Mouse (Mus musculus) lung, postnatal 0 days (tissue): ENCODE data around the gene Plet1. TPM values are rescaled to one million over a fixed set of nuclear protein-coding genes. Genes with fewer than 3 reads are reported as not detected.
A peak's percentile ranks its signal among the peaks of the same experiment; 100 is the strongest.

Source experiments
- ATAC-seq: fragments of 200-750 bp; cut with Nextera tagmentation; 2 replicates; pipeline ENCODE4 v1.8.0; 2017; ENCODE audit warnings: moderate library complexity
- DNase-seq: peaks from one replicate; pipeline ENCODE4 v3.0.0-alpha.2; 2016; ENCODE audit warnings: low spot score
- H3K27ac ChIP-seq: fragments of 300-500 bp; sonication (generic); 2 replicates; pipeline ENCODE4 v1.5.1; 2014; ENCODE audit warnings: antibody characterized with exemption, mild to moderate bottlenecking, low read length, mixed read lengths
- H3K27me3 ChIP-seq: fragments of 300-500 bp; sonication (generic); replicated peaks from 2 replicates; pipeline ENCODE4 v1.6.1; 2014; ENCODE audit warnings: low read length, mixed read lengths; ENCODE audit not compliant: insufficient read depth
- H3K36me3 ChIP-seq: fragments of 300-500 bp; sonication (generic); 2 replicates; pipeline ENCODE4 v1.6.1; 2014; ENCODE audit warnings: low read length, mixed read lengths; ENCODE audit not compliant: insufficient read depth
- H3K4me1 ChIP-seq: fragments of 300-500 bp; sonication (generic); 2 replicates; pipeline ENCODE4 v1.6.1; 2014; ENCODE audit warnings: antibody characterized with exemption, low read depth, low read length, mixed read lengths; ENCODE audit not compliant: insufficient read depth
- H3K4me2 ChIP-seq: fragments of 300-500 bp; sonication (generic); replicated peaks from 2 replicates; pipeline ENCODE4 v1.6.1; 2014; ENCODE audit warnings: low read depth, mild to moderate bottlenecking, low read length, moderate library complexity, mixed read lengths
- H3K4me3 ChIP-seq: fragments of 300-500 bp; sonication (generic); 2 replicates; pipeline ENCODE4 v1.5.1; 2014; ENCODE audit warnings: low read depth, low read length
- H3K9ac ChIP-seq: fragments of 300-500 bp; sonication (generic); replicated peaks from 2 replicates; pipeline ENCODE4 v1.6.1; 2014; ENCODE audit warnings: low read depth, mild to moderate bottlenecking
- H3K9me3 ChIP-seq: fragments of 300-500 bp; sonication (generic); 2 replicates; pipeline ENCODE4 v1.6.1; 2016; ENCODE audit warnings: low read length, mixed read lengths
- CTCF ChIP-seq: IDR thresholded peaks from 2 replicates; pipeline ENCODE4 v1.5.1; 2016; ENCODE audit warnings: antibody characterized with exemption, mild to moderate bottlenecking
- EP300 ChIP-seq: IDR thresholded peaks from 2 replicates; pipeline ENCODE4 v1.6.1; 2016; ENCODE audit warnings: antibody characterized with exemption, mild to moderate bottlenecking, control low read depth
- WGBS: fragments of 180-500 bp; shearing (Covaris S2); extraction: QIAGEN DNeasy Blood & Tissue Kit; methylation state at CpG from one replicate; pipeline ENCODE4 v1.1.7; 2014; 5-methylcytosine and 5-hydroxymethylcytosine counted together
- polyA plus RNA-seq: library from polyadenylated mRNA; unstranded; fragments of >200 nt; fragmentation: Nextera tagmentation; extraction: Ambion mirVana; gene quantifications from 2 replicates; pipeline ENCODE4 v1.2.1, GENCODE M21; 2015

The Plet1 gene
- polyA plus RNA-seq, 1 experiment from 2014 or later: 53.8 TPM

DNA sequence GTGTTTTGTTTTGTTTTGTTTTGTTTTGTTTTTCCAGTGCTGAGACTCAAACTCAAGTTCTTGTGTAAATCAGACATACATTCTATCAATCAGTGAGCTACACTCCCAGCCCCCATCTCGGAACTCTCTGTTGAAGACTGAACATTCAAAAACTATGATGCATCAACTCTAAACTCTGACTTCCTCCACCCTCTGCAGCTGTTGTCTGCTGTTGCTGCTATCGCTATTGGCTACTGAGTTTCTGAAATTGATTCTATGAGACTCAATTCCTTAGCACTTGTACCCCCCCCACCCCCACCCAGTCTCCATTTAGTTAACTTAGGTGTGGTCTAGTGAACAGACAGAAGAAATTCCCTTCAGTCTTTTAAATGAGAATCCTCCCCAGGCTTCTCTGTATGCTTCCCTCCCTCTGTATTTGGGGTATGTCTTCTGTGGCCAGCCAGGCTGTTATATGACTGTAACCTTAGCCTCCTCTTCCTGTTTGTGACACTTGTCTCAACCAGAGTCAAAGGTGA, 2.7 kb upstream of the Plet1 start:
- Histone ChIP-seq H3K4me3 (no peak overlapping the region), H3K27ac (no peak overlapping the region), H3K9me3 (no peaks in the 10 kb centered on the region), H3K9ac (no peak overlapping the region), H3K4me1 (no peaks in the 10 kb centered on the region), H3K27me3 (no peaks in the 10 kb centered on the region), H3K36me3 (no peaks in the 10 kb centered on the region), H3K4me2 (no peak overlapping the region)
- DNase-seq: no peak
- WGBS: 46% methylated on average over 2 of the region's 2 CpGs
- TF ChIP-seq CTCF: no peak
- TF ChIP-seq EP300: no peak
- no peak for ATAC-seq

DNA sequence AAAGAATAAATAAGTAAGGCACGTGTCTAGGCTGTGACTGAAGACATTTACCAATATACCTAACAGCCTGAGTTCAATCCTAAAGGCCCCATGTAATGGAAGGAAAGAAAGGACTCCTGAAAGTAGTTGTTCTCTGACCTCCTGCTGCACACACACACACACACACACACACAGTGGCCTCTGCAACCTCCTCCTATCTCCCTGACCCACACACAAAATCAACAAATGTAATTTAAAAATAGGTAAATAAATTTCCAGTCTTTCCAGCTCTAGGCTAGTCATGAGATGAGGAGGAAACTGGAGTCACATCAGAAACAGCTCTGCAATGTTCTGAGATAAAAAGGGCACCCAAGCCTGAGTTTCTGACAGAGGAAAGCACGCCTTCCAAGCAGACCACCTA, 548 bp upstream of the Plet1 start:
- TF ChIP-seq CTCF: no peak
- Histone ChIP-seq H3K27me3 (no peaks in the 10 kb centered on the region), H3K36me3 (no peaks in the 10 kb centered on the region), H3K9me3 (no peaks in the 10 kb centered on the region), H3K4me3 (no peak overlapping the region), H3K4me2 (no peak overlapping the region), H3K4me1 (no peaks in the 10 kb centered on the region), H3K27ac (no peak overlapping the region), H3K9ac (no peak overlapping the region)
- DNase-seq: no peak
- no peak for ATAC-seq
- 62% methylated on average over 2 of the region's 2 CpGs for WGBS

DNA sequence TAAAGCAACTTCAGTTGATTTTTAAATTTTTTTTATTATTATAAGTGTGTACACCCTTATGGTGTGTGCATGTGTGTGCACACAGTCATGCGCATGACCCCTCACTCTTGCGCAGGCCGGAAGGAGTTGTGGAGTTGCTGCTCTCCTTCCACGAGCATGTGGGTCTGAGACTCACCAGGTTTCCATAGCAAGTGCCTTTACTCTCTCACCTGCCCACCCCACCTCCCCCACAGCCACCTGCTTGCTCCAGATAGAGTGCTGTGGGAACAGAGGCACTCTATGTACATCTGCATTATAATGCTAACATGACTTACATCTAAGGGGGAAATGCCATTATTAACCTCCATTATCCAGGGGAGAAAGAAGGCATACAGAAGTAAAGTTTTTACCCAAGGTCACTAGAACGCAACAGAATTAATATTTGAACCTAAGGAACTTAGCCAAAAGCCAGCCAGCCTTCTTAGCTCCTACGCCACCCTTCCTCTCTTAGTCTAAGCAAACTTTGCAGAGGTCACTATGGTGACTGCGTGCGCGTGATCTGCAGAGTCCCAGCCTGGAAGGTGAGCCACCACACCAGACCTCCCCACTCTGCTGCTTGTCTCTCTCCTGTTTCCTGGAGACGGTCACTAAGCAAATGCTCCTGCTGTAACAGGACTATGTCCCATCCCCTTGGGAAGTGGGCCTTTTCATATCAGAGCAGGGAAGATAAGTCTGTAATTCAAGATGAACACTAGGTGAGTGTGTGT, 1.3 kb downstream of the Plet1 start:
- no peaks in the 10 kb centered on the region for H3K27me3 ChIP-seq
- H3K4me2 ChIP-seq: peak overlapping the region; percentile 9; the same call in 1 of the 2 replicates
- H3K36me3 ChIP-seq: no peaks in the 10 kb centered on the region
- ATAC-seq: peak; percentile 77
- DNase-seq: peak; percentile 64
- no peaks in the 10 kb centered on the region for H3K9me3 ChIP-seq
- H3K4me1 ChIP-seq: no peaks in the 10 kb centered on the region
- WGBS: 54% methylated on average over 10 of the region's 10 CpGs
- no peak overlapping the region for H3K9ac ChIP-seq
- no peak for TF ChIP-seq CTCF
- TF ChIP-seq EP300: 0 out of 2 replicates have a peak, but pooled peaks have one; percentile 10
- H3K27ac ChIP-seq: peak overlapping the region; percentile 62; the same call in 1 of the 2 replicates
- no peak overlapping the region; the same call in 1 of the 2 replicates for H3K4me3 ChIP-seq

DNA sequence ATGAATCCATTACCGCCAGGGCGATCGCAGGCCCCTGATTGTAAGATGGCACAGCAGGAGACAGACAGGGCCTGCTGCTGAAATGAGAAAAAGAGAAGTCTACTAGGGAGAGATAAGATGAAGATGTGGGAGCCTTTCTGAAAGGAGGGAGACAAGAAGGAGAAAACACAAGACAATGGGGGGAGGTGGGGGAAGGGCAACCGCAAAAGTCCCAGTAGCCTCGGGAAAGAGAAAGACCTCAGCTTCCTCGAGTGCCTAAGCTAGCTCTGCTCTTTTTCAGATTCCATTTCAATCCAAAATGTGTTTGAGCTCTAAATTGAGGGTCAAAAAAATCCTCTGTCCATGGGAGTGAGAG, 1.8 kb downstream of the Plet1 start:
- Histone ChIP-seq H3K36me3 (no peaks in the 10 kb centered on the region), H3K9me3 (no peaks in the 10 kb centered on the region), H3K9ac (no peak overlapping the region), H3K4me1 (no peaks in the 10 kb centered on the region), H3K27ac (peak overlapping the region; percentile 62), H3K4me2 (peak overlapping the region; percentile 17), H3K27me3 (no peaks in the 10 kb centered on the region), H3K4me3 (no peak overlapping the region; the same call in 1 of the 2 replicates)
- ATAC-seq (no peak), DNase-seq (no peak)
- WGBS: 34% methylated on average over 6 of the region's 6 CpGs
- TF ChIP-seq CTCF (no peak), EP300 (no peak)

DNA sequence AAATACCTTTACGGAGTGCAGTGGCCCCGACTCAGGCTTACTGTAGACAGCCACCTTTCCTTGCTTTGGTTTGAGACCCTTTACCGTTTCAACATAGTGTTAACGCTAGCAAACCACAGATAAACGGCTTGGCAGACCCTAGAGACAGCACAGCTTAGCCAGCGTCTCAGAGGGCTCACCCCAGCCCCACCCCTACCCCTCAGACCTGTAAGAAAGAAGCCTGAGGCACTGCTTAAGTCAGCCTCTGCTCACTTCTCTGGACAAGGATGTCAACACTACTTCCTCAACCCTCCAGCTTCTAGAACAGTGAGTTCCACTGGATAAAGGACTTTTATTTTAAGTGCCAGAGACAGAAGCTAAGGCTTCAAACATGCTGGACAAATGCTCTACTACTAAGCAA, 2.2 kb downstream of the Plet1 start:
- TF ChIP-seq EP300 (peak; percentile 41; the same call in 1 of the 2 replicates), CTCF (no peak)
- no peaks in the 10 kb centered on the region for H3K36me3 ChIP-seq
- H3K27ac ChIP-seq: peak overlapping the region; percentile 62
- H3K4me1 ChIP-seq: no peaks in the 10 kb centered on the region
- H3K9ac ChIP-seq: no peak overlapping the region
- ATAC-seq (peak; percentile 62), DNase-seq (peak; percentile 72)
- no peaks in the 10 kb centered on the region for H3K9me3 ChIP-seq
- 22% methylated on average over 6 of the region's 6 CpGs for whole genome bisulfite sequencing
- peak overlapping the region; percentile 17 for H3K4me2 ChIP-seq
- H3K4me3 ChIP-seq: no peak overlapping the region
- H3K27me3 ChIP-seq: no peaks in the 10 kb centered on the region

DNA sequence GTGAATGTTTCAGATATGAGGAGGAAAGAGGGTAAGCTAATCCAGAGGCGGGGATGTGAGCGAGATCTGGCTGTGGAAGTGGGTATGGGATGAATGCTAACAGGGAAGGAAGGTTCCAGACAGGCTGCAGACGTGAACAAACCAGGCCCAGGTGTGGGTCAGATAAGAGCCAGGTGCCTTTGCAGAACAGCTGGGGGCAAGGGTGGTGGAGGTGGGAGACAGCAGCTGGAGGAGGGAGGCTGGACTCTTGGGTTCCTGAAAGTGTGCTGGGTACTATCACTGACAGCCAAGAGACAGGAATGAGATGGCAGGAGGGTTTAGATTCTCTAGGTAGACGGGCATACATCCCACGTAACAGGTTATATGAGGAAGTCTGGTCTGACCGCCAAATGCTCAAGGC, 2.8 kb downstream of the Plet1 start:
- no peaks in the 10 kb centered on the region for H3K9me3 ChIP-seq
- no peak overlapping the region for H3K4me3 ChIP-seq
- TF ChIP-seq EP300: no peak; the same call in 1 of the 2 replicates
- no peak for TF ChIP-seq CTCF
- H3K4me2 ChIP-seq: no peak overlapping the region
- H3K36me3 ChIP-seq: no peaks in the 10 kb centered on the region
- H3K4me1 ChIP-seq: no peaks in the 10 kb centered on the region
- DNase-seq (no peak), ATAC-seq (no peak)
- WGBS: 66% methylated on average over 6 of the region's 6 CpGs
- no peaks in the 10 kb centered on the region for H3K27me3 ChIP-seq
- H3K9ac ChIP-seq: no peak overlapping the region
- H3K27ac ChIP-seq: peak overlapping the region; percentile 62; the same call in 1 of the 2 replicates
